Mouse (Mus musculus) kidney, embryonic 15.5 days (tissue): ENCODE results near the gene Cilp2. TPM values are rescaled to one million over a fixed set of nuclear protein-coding genes. Genes with fewer than 3 reads are reported as not detected.

ENCODE experiments used
- polyA plus RNA-seq: library from polyadenylated mRNA; unstranded; fragments of >200 nt; fragmentation: Nextera tagmentation; extraction: Ambion mirVana; gene quantifications from 2 replicates; pipeline ENCODE4 v1.2.1, GENCODE M21; 2015

Gene Cilp2
- polyA plus RNA-seq, 1 experiment from 2014 or later, result 0.88 TPM

Other genes starting within 250 kb of the Cilp2 start
- gene Zfp964, start 233.2 kb downstream of the Cilp2 start, polyA plus RNA-seq, result 2.3 and 2.5 TPM in 2 replicates
- gene Zfp869, start 177.0 kb downstream of the Cilp2 start, polyA plus RNA-seq, result 28.7 and 30.9 TPM in 2 replicates
- 5.7 and 5.8 TPM in 2 replicates for gene Zfp963, start 137.7 kb downstream of the Cilp2 start, polyA plus RNA-seq
- 1.8 TPM in 1 of 2 replicates, not detected in the other for gene Gm20422, start 112.8 kb downstream of the Cilp2 start, polyA plus RNA-seq
- gene Atp13a1, start 96.5 kb downstream of the Cilp2 start, polyA plus RNA-seq, result 47.9 and 54.3 TPM in 2 replicates
- gene Zfp866, start 96.5 kb downstream of the Cilp2 start, polyA plus RNA-seq, result 29.8 and 30.1 TPM in 2 replicates
- gene Gmip, start 79.0 kb downstream of the Cilp2 start, polyA plus RNA-seq, result 9.5 and 10.1 TPM in 2 replicates
- gene Lpar2, start 65.3 kb downstream of the Cilp2 start, polyA plus RNA-seq, result 0.62 and 0.84 TPM in 2 replicates
- gene Pbx4, start 55.2 kb downstream of the Cilp2 start, polyA plus RNA-seq, result 8.3 and 8.9 TPM in 2 replicates
- gene Tssk6, start 14.5 kb upstream of the Cilp2 start, polyA plus RNA-seq, result 3.4 and 4.6 TPM in 2 replicates
- gene Ndufa13, start 14.9 kb upstream of the Cilp2 start, polyA plus RNA-seq, result 205 and 210 TPM in 2 replicates
- gene Yjefn3, start 15.0 kb upstream of the Cilp2 start, polyA plus RNA-seq, result 4.5 and 5.2 TPM in 2 replicates
- gene Gatad2a, start 108.7 kb upstream of the Cilp2 start, polyA plus RNA-seq, result 40.0 and 42.2 TPM in 2 replicates
- 51.7 and 55.7 TPM in 2 replicates for gene Mau2, start 155.0 kb upstream of the Cilp2 start, polyA plus RNA-seq
- gene Sugp1, start 155.1 kb upstream of the Cilp2 start, polyA plus RNA-seq, result 44.1 and 48.7 TPM in 2 replicates
- gene Tm6sf2, start 185.2 kb upstream of the Cilp2 start, polyA plus RNA-seq, result 1.0 TPM in 2 replicates
- gene Hapln4, start 195.8 kb upstream of the Cilp2 start, polyA plus RNA-seq, result 0.35 TPM in 1 of 2 replicates, not detected in the other
- 0.32 and 0.64 TPM in 2 replicates for gene Ncan, start 233.2 kb upstream of the Cilp2 start, polyA plus RNA-seq
- gene Nr2c2ap, start 243.6 kb upstream of the Cilp2 start, polyA plus RNA-seq, result 31.4 and 34.8 TPM in 2 replicates